Mouse (Mus musculus) midbrain, embryonic 16.5 days (tissue): Measurements from ENCODE around the gene Csad. TPM values are rescaled to one million over a fixed set of nuclear protein-coding genes. Genes with fewer than 3 reads are reported as not detected.

Experiments used
- ATAC-seq: fragments of 200-750 bp; cut with Nextera tagmentation; 2 replicates; pipeline ENCODE4 v1.8.0; 2017; ENCODE audit warnings: moderate TSS enrichment
- H3K27ac ChIP-seq: fragments of 300-500 bp; sonication (generic); 2 replicates; pipeline ENCODE4 v1.5.1; 2014; ENCODE audit warnings: mild to moderate bottlenecking, low read length, mixed read lengths
- H3K27me3 ChIP-seq: fragments of 300-500 bp; sonication (generic); 2 replicates; pipeline ENCODE4 v1.6.1; 2014; ENCODE audit warnings: low read depth, low read length, mixed read lengths; ENCODE audit not compliant: control insufficient read depth, insufficient read depth
- H3K36me3 ChIP-seq: fragments of 300-500 bp; sonication (generic); 2 replicates; pipeline ENCODE4 v1.6.1; 2014; ENCODE audit warnings: mild to moderate bottlenecking, low read length, moderate library complexity, mixed read lengths; ENCODE audit not compliant: control insufficient read depth, insufficient read depth
- H3K4me1 ChIP-seq: fragments of 300-500 bp; sonication (generic); 2 replicates; pipeline ENCODE4 v1.6.1; 2014; ENCODE audit warnings: mild to moderate bottlenecking, low read length, mixed read lengths; ENCODE audit not compliant: control insufficient read depth, insufficient read depth
- H3K4me2 ChIP-seq: fragments of 300-500 bp; sonication (generic); 2 replicates; pipeline ENCODE4 v1.6.1; 2014; ENCODE audit warnings: mild to moderate bottlenecking, low read length, mixed read lengths
- H3K4me3 ChIP-seq: fragments of 300-500 bp; sonication (generic); 2 replicates; pipeline ENCODE4 v1.5.1; 2014; ENCODE audit warnings: low read depth, mild to moderate bottlenecking, low read length, moderate library complexity, mixed read lengths
- H3K9ac ChIP-seq: fragments of 300-500 bp; sonication (generic); 2 replicates; pipeline ENCODE4 v1.6.1; 2014; ENCODE audit warnings: low read depth, low read length, mixed read lengths
- H3K9me3 ChIP-seq: fragments of 300-500 bp; sonication (generic); replicated peaks from 2 replicates; pipeline ENCODE4 v1.6.1; 2014; ENCODE audit warnings: mild to moderate bottlenecking, low read length, mixed read lengths; ENCODE audit not compliant: control insufficient read depth, poor library complexity, severe bottlenecking
- WGBS: fragments of 180-500 bp; shearing (Covaris S2); extraction: QIAGEN DNeasy Blood & Tissue Kit; methylation state at CpG from one replicate; pipeline ENCODE4 v1.1.7; 2014; 5-methylcytosine and 5-hydroxymethylcytosine counted together
- polyA plus RNA-seq: library from polyadenylated mRNA; unstranded; fragments of >200 nt; fragmentation: Nextera tagmentation; extraction: Ambion mirVana; gene quantifications from 2 replicates; pipeline ENCODE4 v1.2.1, GENCODE M21; 2015

Gene Csad
- polyA plus RNA-seq, 1 experiment from 2014 or later: 33.1 TPM

DNA sequence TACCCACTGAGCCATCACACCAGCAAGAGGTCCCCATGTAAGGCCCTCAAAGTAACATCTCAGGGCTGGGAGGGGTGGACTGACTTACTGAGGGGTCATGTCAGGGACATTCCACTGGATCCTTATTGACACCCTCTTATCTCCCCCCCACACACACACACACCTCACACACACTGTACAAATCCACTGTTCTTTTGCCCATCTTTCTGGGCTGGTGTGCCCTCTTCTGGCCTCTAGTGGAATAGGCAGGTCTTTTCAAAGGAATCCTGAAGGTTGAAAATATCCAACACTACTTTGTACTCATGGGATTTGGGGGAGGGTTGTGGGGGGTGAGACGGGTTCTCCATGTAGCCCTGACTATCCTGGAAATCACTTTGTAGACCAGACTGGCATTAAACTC, 57.6 kb downstream of the Csad start:
- no peak overlapping the region for H3K4me2 ChIP-seq
- peaks cover 25% of the 10 kb centered on the region for H3K27me3 ChIP-seq
- WGBS: 0% methylated on average over 1 of the region's 1 CpGs
- no peaks in the 10 kb centered on the region for H3K9me3 ChIP-seq
- H3K4me3 ChIP-seq: no peak overlapping the region
- no peaks in the 10 kb centered on the region for H3K36me3 ChIP-seq
- no peak overlapping the region for H3K27ac ChIP-seq
- H3K9ac ChIP-seq: no peak overlapping the region
- ATAC-seq: no peak; the same call in 1 of the 2 replicates
- H3K4me1 ChIP-seq: peaks cover 3% of the 10 kb centered on the region; the same call in 1 of the 2 replicates

DNA sequence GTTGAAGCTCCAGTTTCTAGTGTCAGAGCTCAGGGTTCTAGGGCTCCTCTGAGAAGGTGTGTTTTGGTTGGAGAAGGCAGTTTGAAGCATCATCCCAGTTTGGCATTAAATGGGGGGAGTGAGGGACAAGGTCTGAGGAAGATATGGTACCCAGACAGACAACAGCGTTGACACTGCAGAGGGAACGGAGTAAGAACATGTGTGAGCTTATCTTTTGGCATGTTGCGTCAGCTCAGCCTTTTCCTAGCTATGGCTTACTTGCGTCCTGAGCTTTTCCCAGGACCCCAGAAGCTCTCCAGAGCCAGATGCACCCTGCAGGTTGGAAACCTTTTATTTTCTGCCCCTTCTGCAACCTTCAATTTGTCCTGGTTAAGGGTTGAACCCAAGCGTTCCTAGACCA, 58.4 kb downstream of the Csad start:
- no peaks in the 10 kb centered on the region for H3K9me3 ChIP-seq
- H3K4me2 ChIP-seq: no peak overlapping the region
- WGBS: 90% methylated on average over 5 of the region's 5 CpGs

DNA sequence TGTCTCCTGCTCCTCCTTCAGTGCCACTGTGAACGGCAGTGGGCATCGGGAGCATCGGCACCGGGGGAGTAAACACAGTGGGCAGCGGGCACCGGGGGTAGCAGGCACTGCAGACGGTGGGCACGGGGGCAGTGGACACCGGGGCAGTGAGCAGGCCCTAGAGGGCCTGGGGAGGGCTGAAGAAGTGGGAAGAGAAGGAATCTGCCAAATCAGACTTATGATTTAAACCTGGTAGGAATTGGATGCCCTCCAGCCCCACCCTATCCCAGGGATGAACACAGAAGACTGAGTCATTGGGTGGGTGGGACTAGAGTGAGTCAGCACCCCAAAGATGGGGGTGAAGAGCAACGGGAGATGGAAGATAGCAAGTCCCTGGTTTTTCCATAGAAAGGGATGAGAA, 59.2 kb downstream of the Csad start:
- Histone ChIP-seq H3K9ac (no peak overlapping the region), H3K4me3 (no peak overlapping the region), H3K9me3 (no peaks in the 10 kb centered on the region), H3K27me3 (peaks cover 29% of the 10 kb centered on the region), H3K27ac (no peak overlapping the region), H3K36me3 (no peaks in the 10 kb centered on the region), H3K4me1 (peaks cover 3% of the 10 kb centered on the region; the same call in 1 of the 2 replicates), H3K4me2 (no peak overlapping the region)
- ATAC-seq: no peak
- WGBS: 92% methylated on average over 10 of the region's 10 CpGs

More for the DNA sequence above, 58.4 kb downstream of the Csad start:
- ATAC-seq: no peak
- Histone ChIP-seq H3K27ac (no peak overlapping the region), H3K4me3 (no peak overlapping the region), H3K27me3 (peaks cover 29% of the 10 kb centered on the region), H3K4me1 (peaks cover 3% of the 10 kb centered on the region; the same call in 1 of the 2 replicates), H3K9ac (no peak overlapping the region), H3K36me3 (no peaks in the 10 kb centered on the region)

DNA sequence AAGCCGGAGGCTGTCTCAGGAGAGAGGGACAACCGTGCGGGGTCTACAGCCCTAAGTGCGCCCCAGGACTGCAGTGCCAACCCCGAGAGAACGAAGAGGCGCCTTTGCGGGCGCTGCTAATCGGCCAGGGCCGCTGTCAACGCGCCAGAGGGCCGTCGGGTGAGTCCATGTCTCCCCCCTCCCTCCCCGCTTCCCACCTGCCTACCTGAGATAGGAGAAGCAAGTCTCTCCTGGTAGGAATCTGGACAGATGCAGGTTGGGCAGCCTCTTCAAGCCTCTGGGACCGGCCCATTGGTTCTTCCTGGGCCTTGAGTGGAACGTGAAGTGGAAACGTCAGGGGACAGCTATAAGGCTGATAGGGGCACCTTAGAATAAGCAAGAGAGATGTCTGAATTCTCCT, 59.8 kb downstream of the Csad start:
- WGBS: 10% methylated on average over 19 of the region's 19 CpGs
- Histone ChIP-seq H3K4me1 (peaks cover 3% of the 10 kb centered on the region; the same call in 1 of the 2 replicates), H3K27ac (no peak overlapping the region), H3K9me3 (no peaks in the 10 kb centered on the region), H3K9ac (peak overlapping the region; percentile 30; the same call in 1 of the 2 replicates), H3K4me3 (peak overlapping the region; percentile 12; the same call in 1 of the 2 replicates), H3K27me3 (peaks cover 29% of the 10 kb centered on the region), H3K4me2 (peak overlapping the region; percentile 34), H3K36me3 (no peaks in the 10 kb centered on the region)
- ATAC-seq: no peak

DNA sequence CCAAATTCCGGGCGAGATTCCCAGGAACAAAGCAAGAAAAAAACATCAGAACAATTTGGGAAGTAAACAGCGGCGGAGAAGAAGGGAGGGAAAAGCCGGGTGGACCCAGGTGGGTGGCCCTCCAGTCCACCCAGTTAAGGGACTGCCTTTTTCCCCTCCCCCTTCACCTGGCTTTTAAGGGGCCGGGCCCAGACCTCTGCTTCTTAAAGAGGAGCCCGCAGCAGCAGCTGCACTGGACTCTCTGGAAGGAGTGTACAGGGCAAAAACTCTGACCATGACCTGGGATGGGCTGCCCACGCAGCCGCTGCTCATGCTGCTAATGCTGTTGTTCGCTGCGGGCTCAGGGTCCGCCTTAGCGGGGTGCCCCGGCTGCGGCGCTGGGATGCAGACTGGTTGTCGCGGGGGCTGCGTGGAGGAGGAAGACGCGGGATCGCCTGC, 60.2 kb downstream of the Csad start, which contains the start of gene Igfbp6:
Igfbp6 (plus strand) TSS at position 89 of the 438 bp plus-strand sequence.
- Histone ChIP-seq H3K27ac (no peak within 1 kb of the TSS), H3K9me3 (no peaks in the 10 kb centered on the region), H3K9ac (peak within 1 kb of the TSS; percentile 30; the same call in 1 of the 2 replicates), H3K4me1 (peaks cover 3% of the 10 kb centered on the region; the same call in 1 of the 2 replicates), H3K36me3 (no peaks in the 10 kb centered on the region), H3K27me3 (peaks cover 29% of the 10 kb centered on the region), H3K4me2 (peak within 1 kb of the TSS; percentile 34), H3K4me3 (peak within 1 kb of the TSS; percentile 12; the same call in 1 of the 2 replicates)
- no peak for ATAC-seq
- WGBS: 4% methylated on average over 22 of the region's 22 CpGs

DNA sequence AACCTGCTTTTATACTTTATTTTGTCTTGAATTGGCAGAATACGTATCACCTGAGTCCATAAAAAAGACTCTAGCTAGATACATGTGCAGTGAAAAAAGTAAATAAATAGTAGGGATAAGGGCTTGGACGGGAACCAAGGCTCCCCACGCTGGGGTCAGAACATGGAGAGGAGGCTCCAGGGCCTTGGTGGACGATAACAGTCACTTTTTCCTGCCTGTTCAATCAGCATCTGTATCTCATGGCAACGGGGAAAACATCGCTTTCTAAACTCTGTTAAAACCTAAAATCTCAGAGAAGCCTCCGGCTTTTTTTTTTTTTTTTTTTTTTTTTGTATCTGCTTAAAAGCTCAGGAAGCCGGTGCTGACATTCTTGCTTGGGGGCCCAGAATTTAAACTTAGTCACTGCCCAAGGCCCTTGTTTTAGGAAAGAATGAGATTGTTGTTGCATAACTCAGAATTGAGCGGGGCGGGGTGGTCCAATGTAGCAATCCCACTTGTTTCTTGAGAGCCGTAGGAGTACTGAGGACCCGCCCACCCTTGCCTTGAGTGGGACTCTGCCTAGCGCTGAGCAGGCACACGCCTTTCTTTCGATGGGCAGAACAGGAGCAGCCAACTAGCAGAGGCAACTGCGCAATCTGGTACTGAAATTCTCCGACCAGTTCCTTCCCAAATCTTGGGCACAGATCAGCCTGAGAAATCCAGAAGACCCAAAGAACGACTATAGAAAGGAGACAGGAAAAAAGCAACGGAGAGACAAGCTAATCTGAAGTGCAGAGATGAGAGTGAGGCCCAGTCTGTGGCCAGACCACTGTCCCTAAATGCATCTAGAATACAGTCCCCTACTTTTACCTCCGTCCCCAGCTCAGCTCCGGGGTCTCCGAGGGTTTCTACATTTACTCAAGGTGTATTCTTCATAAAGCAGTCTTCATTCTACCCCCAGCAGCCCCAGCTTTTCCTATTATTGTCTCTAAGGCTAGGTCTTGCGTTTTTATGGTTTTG, 61.3 kb downstream of the Csad start:
- Histone ChIP-seq H3K4me1 (peaks cover 3% of the 10 kb centered on the region; the same call in 1 of the 2 replicates), H3K27me3 (peaks cover 29% of the 10 kb centered on the region), H3K27ac (no peak overlapping the region), H3K36me3 (no peaks in the 10 kb centered on the region), H3K9ac (no peak overlapping the region), H3K4me3 (no peak overlapping the region), H3K4me2 (no peak overlapping the region), H3K9me3 (no peaks in the 10 kb centered on the region)
- no peak for ATAC-seq
- WGBS: 53% methylated on average over 23 of the region's 23 CpGs

DNA sequence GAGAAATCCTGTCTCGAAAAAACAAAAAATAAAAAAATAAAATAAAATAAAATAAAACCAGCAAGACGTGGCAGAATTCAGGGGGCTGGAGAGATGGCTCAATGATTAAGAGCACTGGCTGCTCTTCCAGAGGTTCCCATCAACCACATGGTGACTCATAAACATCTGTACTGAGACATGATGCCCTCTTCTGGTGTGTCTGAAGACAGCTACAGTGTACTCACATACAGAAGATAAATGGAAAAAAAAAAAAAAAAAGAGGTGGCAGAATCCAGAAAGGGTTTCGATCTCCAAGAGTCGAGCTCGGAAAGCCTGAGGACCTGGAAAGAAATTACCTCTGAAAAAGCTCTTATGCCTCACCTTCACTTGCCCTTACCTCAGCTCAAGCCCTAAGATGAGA, 63.4 kb downstream of the Csad start:
- Histone ChIP-seq H3K4me2 (no peak overlapping the region), H3K27me3 (peaks cover 29% of the 10 kb centered on the region), H3K4me3 (no peak overlapping the region), H3K36me3 (no peaks in the 10 kb centered on the region), H3K9ac (no peak overlapping the region), H3K4me1 (peaks cover 9% of the 10 kb centered on the region), H3K9me3 (no peaks in the 10 kb centered on the region), H3K27ac (no peak overlapping the region)
- WGBS: 92% methylated on average over 5 of the region's 5 CpGs
- ATAC-seq: no peak

DNA sequence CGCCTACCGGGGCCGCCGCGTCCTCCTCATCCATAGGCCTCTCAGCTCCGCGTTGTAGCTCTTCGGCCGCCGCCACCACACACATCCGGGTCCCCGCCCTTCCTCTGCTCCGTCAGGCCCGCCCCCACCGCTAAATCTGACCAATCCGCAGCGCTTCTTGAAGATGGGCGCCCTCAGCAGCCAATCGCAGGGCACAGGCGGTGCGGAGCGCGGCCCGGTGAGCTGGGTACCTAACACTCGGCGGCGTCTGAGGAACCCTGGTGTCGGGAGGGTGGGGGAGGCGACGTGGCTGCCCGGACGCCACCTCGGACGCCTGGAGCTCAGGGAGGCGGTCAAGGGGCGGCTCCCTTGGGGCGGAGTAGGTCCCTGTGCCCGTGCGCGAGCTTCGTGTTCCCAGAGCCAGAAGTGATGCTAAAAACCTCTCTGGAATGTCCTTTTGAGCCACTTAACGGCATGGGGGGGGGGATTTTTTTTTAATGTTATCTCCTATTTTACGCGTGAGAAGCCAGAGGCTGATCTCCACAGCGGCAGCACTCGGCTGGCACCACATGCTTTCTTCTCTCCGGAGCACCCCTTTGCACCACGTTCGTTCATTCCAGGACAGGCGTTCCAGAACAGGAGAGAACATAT, 68.3 kb downstream of the Csad start, which contains the start of gene Spryd3:
Spryd3 (minus strand) TSS at position 106 of the 630 bp plus-strand sequence.
- Histone ChIP-seq H3K9me3 (no peaks in the 10 kb centered on the region), H3K36me3 (0 out of 2 replicates have a peak, but pooled peaks cover 3% of the 10 kb centered on the region), H3K4me3 (peak within 1 kb of the TSS; percentile 91), H3K9ac (peak within 1 kb of the TSS; percentile 93), H3K27me3 (no peaks in the 10 kb centered on the region), H3K27ac (peak within 1 kb of the TSS; percentile 89), H3K4me1 (peaks cover 13% of the 10 kb centered on the region), H3K4me2 (peak within 1 kb of the TSS; percentile 76)
- ATAC-seq: peak; percentile 99
- WGBS: under 1% methylated on average over 48 of the region's 50 CpGs
